ENCODE assay signal across 25 mouse cellular contexts in genomic region chr3:27827236-27827635, GRCm38 (mm10).
"Had no signal": no experiment of that assay in that cellular context is flagged by ENCODE, and none has a peak within 500 bp of the region (broad histone marks: within the 10 kb centered on the region; RNA-seq: fewer than 3 reads in every experiment).

No protein-coding gene starts in this region.

- ATAC-seq: hindbrain, postnatal 0 days; intestine, embryonic 16.5 days; liver, embryonic 12.5 days had no signal

- H3K4me2 ChIP-seq: heart, embryonic 13.5 days; heart, embryonic 15.5 days; hindbrain, embryonic 13.5 days; hindbrain, embryonic 15.5 days; kidney, embryonic 15.5 days; limb, embryonic 13.5 days; limb, embryonic 15.5 days; liver, embryonic 12.5 days had no signal

- H3K27ac ChIP-seq: heart, adult 2 months; heart, embryonic 13.5 days; heart, embryonic 15.5 days; hindbrain, embryonic 13.5 days; hindbrain, embryonic 15.5 days; hindbrain, postnatal 0 days; kidney, embryonic 15.5 days; kidney, postnatal 0 days; limb, embryonic 13.5 days; limb, embryonic 15.5 days; liver, embryonic 12.5 days; liver, embryonic 14.5 days had no signal

- H3K4me1 ChIP-seq: hindbrain, embryonic 13.5 days; hindbrain, embryonic 15.5 days; kidney, embryonic 15.5 days; liver, embryonic 12.5 days had no signal

- DNase-seq: gastrocnemius, postnatal 14 days; gastrocnemius, postnatal 36 days; heart, adult 2 months; heart, postnatal 14 days; heart, postnatal 36 days; kidney, adult 11 months; kidney, adult 2 months; kidney, adult 9 months; kidney, postnatal 14 days; kidney, postnatal 36 days; layer of hippocampus, adult 9-11 months; layer of hippocampus, postnatal 36 days; left cerebral cortex, postnatal 4 days had no signal

- H3K4me3 ChIP-seq: heart, adult 2 months; heart, embryonic 13.5 days; heart, embryonic 15.5 days; hindbrain, embryonic 13.5 days; hindbrain, embryonic 15.5 days; kidney, embryonic 15.5 days; limb, embryonic 13.5 days; limb, embryonic 15.5 days; liver, embryonic 12.5 days had no signal

- H3K27me3 ChIP-seq: heart, embryonic 13.5 days; heart, embryonic 15.5 days; hindbrain, embryonic 13.5 days; hindbrain, embryonic 15.5 days; kidney, embryonic 15.5 days; limb, embryonic 13.5 days; limb, embryonic 15.5 days; liver, embryonic 12.5 days had no signal

- H3K9me3 ChIP-seq: heart, embryonic 15.5 days; hindbrain, embryonic 13.5 days; hindbrain, embryonic 15.5 days; kidney, embryonic 15.5 days; limb, embryonic 15.5 days; liver, embryonic 12.5 days had no signal

- H3K9ac ChIP-seq: heart, embryonic 13.5 days; heart, embryonic 15.5 days; hindbrain, embryonic 13.5 days; hindbrain, embryonic 15.5 days; kidney, embryonic 15.5 days; limb, embryonic 13.5 days; limb, embryonic 15.5 days; liver, embryonic 12.5 days; liver, embryonic 14.5 days had no signal

- H3K36me3 ChIP-seq: heart, embryonic 13.5 days; heart, embryonic 15.5 days; hindbrain, embryonic 13.5 days; hindbrain, embryonic 15.5 days; kidney, embryonic 15.5 days; limb, embryonic 13.5 days; limb, embryonic 15.5 days; liver, embryonic 12.5 days had no signal
